Mouse (Mus musculus): ENCODE measurements around the gene Iqcn. TPM values are rescaled to one million over a fixed set of nuclear protein-coding genes. Genes with fewer than 3 reads are reported as not detected.

The Iqcn gene
- polyA plus RNA-seq, 1 experiment from 2014 or later, result not detected

- Histone ChIP-seq H3K27me3 (replicated peaks) (no peaks in the 10 kb centered on the region), H3K27ac (peak overlapping the region; percentile 91), H3K4me1 (replicated peaks) (peaks cover 46% of the 10 kb centered on the region), H3K4me2 (replicated peaks) (peak overlapping the region; percentile 61), H3K9me3 (no peaks in the 10 kb centered on the region), H3K9ac (peak overlapping the region; percentile 49), H3K36me3 (0 out of 2 replicates have a peak, but pooled peaks cover 4% of the 10 kb centered on the region), H3K4me3 (replicated peaks) (peak overlapping the region; percentile 20)
- 46% methylated on average over 4 of the region's 4 CpGs for WGBS
- no peak for ATAC-seq
Measured at GRCm38 (mm10) chr8:70696946-70697345, 6.3 kb upstream of the Iqcn start.

DNA sequence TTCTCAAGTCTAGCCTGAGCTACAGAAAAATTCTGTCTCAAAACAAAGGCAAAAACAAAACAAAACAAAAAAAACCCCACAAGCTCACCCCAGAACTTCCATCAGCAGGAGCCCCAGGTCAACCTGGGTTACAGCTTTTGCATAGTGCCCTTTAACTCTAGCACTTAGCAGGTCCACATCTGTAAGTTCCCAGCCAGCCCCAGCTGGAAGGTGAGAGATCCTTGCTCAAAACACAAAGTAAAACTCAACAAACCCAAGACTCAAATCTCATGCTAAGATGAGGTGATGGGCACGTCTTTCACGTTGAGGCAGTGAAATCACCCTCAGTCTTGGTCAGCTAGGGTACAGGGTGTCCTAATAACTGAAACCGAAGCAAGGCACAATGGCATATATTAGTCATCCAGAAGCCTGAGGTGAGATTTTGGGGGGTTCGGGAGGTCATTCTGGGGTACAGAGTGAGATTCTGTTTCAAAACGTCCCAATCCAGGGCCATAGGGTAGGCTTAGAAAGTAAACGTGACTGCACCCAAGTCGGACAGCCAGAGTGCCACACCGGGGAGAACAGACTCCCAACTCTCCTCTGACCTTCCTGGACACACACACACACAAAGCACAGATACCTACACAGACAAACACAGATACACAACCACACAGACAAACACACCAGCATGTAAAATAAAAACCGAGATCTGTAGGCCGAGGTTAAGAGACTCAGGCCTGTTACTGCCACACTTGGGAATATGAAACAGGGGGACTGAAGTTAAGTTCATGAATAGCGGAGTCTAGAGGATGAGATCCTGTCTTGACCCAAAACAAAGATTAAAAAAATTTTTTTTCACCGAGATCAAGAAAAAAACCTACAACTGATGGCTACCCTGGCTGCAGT lies 5.6 kb upstream of the Iqcn start:
- peak overlapping the region; percentile 44; the same call in 1 of the 2 replicates for H3K9ac ChIP-seq
- H3K4me2 ChIP-seq (replicated peaks), result peak overlapping the region; percentile 61
- WGBS, result 59% methylated on average over 12 of the region's 12 CpGs
- H3K27ac ChIP-seq, result peak overlapping the region; percentile 91
- 0 out of 2 replicates have a peak, but pooled peaks cover 4% of the 10 kb centered on the region for H3K36me3 ChIP-seq
- H3K4me1 ChIP-seq (replicated peaks), result peaks cover 45% of the 10 kb centered on the region
- H3K27me3 ChIP-seq (replicated peaks), result no peaks in the 10 kb centered on the region
- H3K9me3 ChIP-seq, result no peaks in the 10 kb centered on the region
- ATAC-seq, result no peak
- peak overlapping the region; percentile 86 for H3K4me3 ChIP-seq (replicated peaks)

DNA sequence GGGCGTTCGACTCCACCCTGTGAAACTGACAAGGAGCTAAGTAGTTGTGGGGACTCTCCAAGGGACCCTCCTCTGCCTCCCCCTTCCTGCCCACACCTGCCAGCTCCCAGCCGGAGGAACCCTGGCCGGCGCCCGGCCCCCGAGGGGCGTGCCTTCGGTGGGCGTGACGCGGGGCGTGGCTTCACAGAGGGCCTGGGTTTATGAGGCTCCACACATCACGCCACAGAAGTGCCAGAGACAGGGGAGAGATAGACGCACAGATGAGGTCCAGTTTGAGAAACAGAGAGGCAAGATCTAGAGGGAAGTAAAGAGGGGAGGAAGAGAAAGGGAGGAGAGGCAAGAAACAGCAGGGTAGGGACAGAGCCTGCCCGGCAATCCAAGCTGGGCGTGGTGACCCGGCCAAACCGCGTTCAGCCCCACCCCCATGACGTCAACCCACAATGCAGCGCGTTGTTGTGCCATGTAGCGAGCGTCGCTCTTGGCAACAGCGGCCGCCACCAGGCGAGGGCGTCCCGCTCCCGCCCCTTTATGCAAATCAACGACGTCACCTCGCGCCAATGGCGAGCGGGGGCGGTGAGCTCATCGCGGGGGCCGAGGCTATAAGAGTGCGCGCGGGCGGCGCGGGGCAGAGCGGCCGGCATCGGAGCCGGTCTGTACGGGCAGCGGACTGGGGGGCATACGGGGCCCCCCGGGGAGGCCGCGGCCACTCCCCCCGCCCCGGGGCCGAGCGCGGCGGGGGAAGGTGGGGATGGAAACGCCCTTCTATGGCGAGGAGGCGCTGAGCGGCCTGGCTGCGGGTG lies 4.7 kb upstream of the Iqcn start, which contains the start of gene Jund:
Gene Jund, plus strand, starts transcription at position 640 of the 800 bp plus-strand sequence.
- Histone ChIP-seq H3K4me2 (replicated peaks) (peak within 1 kb of the TSS; percentile 70), H3K27me3 (replicated peaks) (no peaks in the 10 kb centered on the region), H3K4me1 (replicated peaks) (peaks cover 45% of the 10 kb centered on the region), H3K36me3 (0 out of 2 replicates have a peak, but pooled peaks cover 7% of the 10 kb centered on the region), H3K9ac (peak within 1 kb of the TSS; percentile 97), H3K27ac (peak within 1 kb of the TSS; percentile 98), H3K9me3 (no peaks in the 10 kb centered on the region), H3K4me3 (replicated peaks) (peak within 1 kb of the TSS; percentile 86)
- WGBS, result under 1% methylated on average over 68 of the region's 69 CpGs
- peak; percentile 86 for ATAC-seq

DNA sequence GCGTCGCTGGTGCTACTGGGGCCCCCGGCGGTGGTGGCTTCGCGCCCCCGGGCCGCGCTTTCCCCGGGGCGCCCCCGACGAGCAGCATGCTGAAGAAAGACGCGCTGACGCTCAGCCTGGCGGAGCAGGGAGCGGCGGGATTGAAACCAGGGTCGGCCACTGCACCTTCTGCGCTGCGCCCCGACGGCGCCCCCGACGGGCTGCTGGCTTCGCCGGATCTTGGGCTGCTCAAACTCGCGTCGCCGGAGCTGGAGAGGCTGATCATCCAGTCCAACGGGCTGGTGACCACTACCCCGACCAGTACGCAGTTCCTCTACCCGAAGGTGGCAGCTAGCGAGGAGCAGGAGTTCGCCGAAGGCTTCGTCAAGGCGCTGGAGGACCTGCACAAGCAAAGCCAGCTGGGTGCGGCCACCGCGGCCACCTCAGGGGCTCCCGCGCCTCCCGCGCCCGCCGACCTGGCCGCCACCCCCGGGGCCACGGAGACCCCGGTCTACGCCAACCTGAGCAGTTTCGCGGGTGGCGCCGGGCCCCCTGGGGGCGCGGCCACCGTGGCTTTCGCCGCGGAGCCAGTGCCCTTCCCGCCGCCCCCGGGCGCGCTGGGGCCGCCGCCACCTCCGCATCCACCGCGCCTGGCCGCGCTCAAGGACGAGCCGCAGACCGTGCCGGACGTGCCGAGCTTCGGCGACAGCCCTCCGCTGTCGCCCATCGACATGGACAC lies 4.0 kb upstream of the Iqcn start:
- peaks cover 45% of the 10 kb centered on the region for H3K4me1 ChIP-seq (replicated peaks)
- 0 out of 2 replicates have a peak, but pooled peaks cover 7% of the 10 kb centered on the region for H3K36me3 ChIP-seq
- peak overlapping the region; percentile 98 for H3K27ac ChIP-seq
- no peak for ATAC-seq
- peak overlapping the region; percentile 97 for H3K9ac ChIP-seq
- no peaks in the 10 kb centered on the region for H3K9me3 ChIP-seq
- no peaks in the 10 kb centered on the region for H3K27me3 ChIP-seq (replicated peaks)
- peak overlapping the region; percentile 70 for H3K4me2 ChIP-seq (replicated peaks)
- peak overlapping the region; percentile 86 for H3K4me3 ChIP-seq (replicated peaks)
- WGBS, result 0% methylated on average over 89 of the region's 89 CpGs

- Histone ChIP-seq H3K4me3 (replicated peaks) (peak overlapping the region; percentile 86), H3K27ac (peak overlapping the region; percentile 98), H3K9ac (peak overlapping the region; percentile 97), H3K4me2 (replicated peaks) (peak overlapping the region; percentile 70), H3K9me3 (no peaks in the 10 kb centered on the region), H3K36me3 (0 out of 2 replicates have a peak, but pooled peaks cover 7% of the 10 kb centered on the region), H3K4me1 (replicated peaks) (peaks cover 42% of the 10 kb centered on the region), H3K27me3 (replicated peaks) (no peaks in the 10 kb centered on the region)
- WGBS, result under 1% methylated on average over 59 of the region's 59 CpGs
- no peak for ATAC-seq
Measured at GRCm38 (mm10) chr8:70699834-70700554, 3.3 kb upstream of the Iqcn start.

DNA sequence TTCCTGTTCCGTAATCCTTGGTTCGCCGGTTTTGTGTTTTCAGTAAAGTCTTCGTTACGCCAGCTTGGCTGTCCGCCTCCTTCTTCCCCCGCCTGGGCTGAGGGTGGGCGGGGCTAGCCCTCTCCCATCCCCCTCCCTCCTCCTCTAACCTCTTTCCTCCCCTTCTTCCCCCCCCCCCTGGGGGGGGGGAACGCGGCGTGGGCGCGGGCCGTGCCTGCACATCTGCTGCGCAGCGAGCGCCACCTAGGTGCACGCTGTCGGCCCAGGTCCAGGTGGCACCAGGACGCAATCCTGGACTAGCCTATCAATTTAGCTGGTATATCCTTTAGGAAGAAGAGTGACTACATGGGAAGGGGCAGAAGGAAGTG lies 2.7 kb upstream of the Iqcn start:
- peaks cover 38% of the 10 kb centered on the region for H3K4me1 ChIP-seq (replicated peaks)
- peak overlapping the region; percentile 86 for H3K4me3 ChIP-seq (replicated peaks)
- peak overlapping the region; percentile 97 for H3K9ac ChIP-seq
- 0 out of 2 replicates have a peak, but pooled peaks cover 7% of the 10 kb centered on the region for H3K36me3 ChIP-seq
- no peaks in the 10 kb centered on the region for H3K27me3 ChIP-seq (replicated peaks)
- H3K9me3 ChIP-seq, result no peaks in the 10 kb centered on the region
- peak; percentile 11; the same call in 1 of the 2 replicates for ATAC-seq
- H3K27ac ChIP-seq, result peak overlapping the region; percentile 98
- peak overlapping the region; percentile 70 for H3K4me2 ChIP-seq (replicated peaks)
- under 1% methylated on average over 19 of the region's 20 CpGs for WGBS

- Histone ChIP-seq H3K4me2 (replicated peaks) (peak overlapping the region; percentile 70), H3K9me3 (no peaks in the 10 kb centered on the region), H3K9ac (peak overlapping the region; percentile 97), H3K27ac (peak overlapping the region; percentile 98), H3K36me3 (0 out of 2 replicates have a peak, but pooled peaks cover 7% of the 10 kb centered on the region), H3K4me3 (replicated peaks) (peak overlapping the region; percentile 86), H3K27me3 (replicated peaks) (no peaks in the 10 kb centered on the region), H3K4me1 (replicated peaks) (peaks cover 30% of the 10 kb centered on the region)
- WGBS, result 48% methylated on average over 10 of the region's 10 CpGs
- no peak for ATAC-seq
Measured at GRCm38 (mm10) chr8:70701048-70701981, 1.9 kb upstream of the Iqcn start.

DNA sequence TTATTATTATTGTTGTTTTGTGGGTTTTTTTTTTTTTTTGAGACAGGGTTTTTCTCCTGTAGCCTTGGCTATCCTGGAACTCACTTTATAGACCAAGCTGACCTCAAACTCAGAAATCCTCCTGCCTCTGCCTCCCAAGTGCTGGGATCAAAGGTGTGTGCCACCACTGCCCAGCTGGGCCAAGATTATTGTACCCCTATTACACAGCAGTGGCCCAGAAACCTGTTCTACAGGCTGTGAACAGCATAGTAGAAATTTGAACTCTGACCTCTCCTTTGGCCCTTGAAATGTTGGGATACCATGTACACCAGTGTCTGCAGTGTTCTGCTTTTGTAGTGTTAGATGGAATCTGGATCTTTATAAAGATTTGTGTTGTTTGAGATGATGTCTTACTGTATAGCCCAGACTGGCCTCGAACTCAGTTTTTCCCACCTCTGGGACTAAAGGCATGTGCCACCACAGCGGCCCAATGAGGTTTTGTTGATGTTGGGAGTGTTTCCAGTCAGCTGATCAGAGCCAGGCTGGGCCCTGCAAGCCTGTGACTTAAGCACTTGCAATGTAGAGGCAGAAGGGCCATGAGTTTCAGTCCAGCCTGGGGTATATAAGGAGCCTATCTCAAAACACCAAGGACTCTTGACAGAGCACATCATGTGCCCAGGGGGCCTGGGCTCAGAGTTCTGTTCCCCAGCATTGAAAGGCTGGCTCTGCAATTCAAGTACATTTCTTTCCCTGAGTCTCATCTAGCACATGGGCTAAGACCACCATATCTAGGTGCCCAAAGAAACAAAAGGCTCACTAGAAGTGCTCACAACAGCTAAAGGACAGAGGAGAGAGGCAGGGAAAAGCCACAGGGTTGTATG lies 1.0 kb upstream of the Iqcn start:
- 68% methylated on average over 2 of the region's 2 CpGs for WGBS
- no peaks in the 10 kb centered on the region for H3K27me3 ChIP-seq (replicated peaks)
- no peaks in the 10 kb centered on the region for H3K9me3 ChIP-seq
- peak overlapping the region; percentile 70 for H3K4me2 ChIP-seq (replicated peaks)
- no peak for ATAC-seq
- 0 out of 2 replicates have a peak overlapping the region, but pooled peaks have one; percentile 3 for H3K27ac ChIP-seq
- peaks cover 21% of the 10 kb centered on the region for H3K4me1 ChIP-seq (replicated peaks)
- H3K4me3 ChIP-seq (replicated peaks), result no peak overlapping the region
- no peak overlapping the region for H3K9ac ChIP-seq
- H3K36me3 ChIP-seq, result 0 out of 2 replicates have a peak, but pooled peaks cover 7% of the 10 kb centered on the region

DNA sequence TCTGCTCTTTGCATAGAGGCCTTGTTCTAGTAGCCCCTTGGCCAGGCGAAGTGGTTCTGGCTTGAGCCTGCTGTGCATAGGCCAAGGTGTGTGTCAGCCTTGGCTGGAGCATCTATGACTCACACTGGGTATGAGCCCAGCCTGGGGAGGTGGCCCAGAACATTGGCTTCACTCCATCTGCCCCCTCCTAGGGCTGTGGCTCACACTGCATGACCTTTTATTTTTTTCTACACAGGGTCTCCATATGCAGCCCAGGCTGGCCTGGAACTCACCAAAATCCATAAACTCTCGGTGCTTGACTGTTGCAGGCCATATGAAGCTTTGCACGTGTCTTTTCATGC lies 445 bp upstream of the Iqcn start:
- WGBS, result 71% methylated on average over 3 of the region's 3 CpGs
- H3K4me2 ChIP-seq (replicated peaks), result no peak overlapping the region
- ATAC-seq, result no peak

DNA sequence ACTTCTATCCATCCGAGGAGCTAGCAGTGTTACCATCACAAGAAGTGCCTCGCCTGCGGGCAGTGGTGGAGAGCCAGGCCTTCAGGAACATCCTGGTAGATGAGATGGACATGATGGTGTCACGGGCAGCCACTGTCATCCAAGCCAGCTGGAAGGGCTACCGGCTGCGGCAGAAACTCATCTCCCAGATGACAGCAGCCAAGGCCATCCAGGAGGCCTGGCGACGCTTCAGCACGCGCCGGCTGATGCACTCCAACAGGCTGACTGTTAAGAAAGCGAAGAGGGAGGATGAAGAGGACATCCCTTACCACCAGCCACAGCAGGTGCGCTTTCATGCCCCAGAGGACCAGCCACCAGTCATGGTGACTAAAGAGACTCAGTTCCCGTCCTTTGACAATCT lies 5.0 kb downstream of the Iqcn start:
- Histone ChIP-seq H3K4me3 (replicated peaks) (no peak overlapping the region), H3K4me1 (replicated peaks) (no peaks in the 10 kb centered on the region)

More for the DNA sequence above, 445 bp upstream of the Iqcn start:
- H3K9me3 ChIP-seq, result no peaks in the 10 kb centered on the region
- H3K36me3 ChIP-seq, result 0 out of 2 replicates have a peak, but pooled peaks cover 7% of the 10 kb centered on the region
- no peak overlapping the region for H3K4me3 ChIP-seq (replicated peaks)
- H3K27me3 ChIP-seq (replicated peaks), result no peaks in the 10 kb centered on the region
- H3K9ac ChIP-seq, result no peak overlapping the region
- no peak overlapping the region for H3K27ac ChIP-seq
- peaks cover 15% of the 10 kb centered on the region for H3K4me1 ChIP-seq (replicated peaks)

More for the DNA sequence above, 5.0 kb downstream of the Iqcn start:
- H3K27ac ChIP-seq, result no peak overlapping the region
- WGBS, result 89% methylated on average over 14 of the region's 14 CpGs
- H3K9ac ChIP-seq, result no peak overlapping the region
- no peak overlapping the region for H3K4me2 ChIP-seq (replicated peaks)
- no peaks in the 10 kb centered on the region for H3K27me3 ChIP-seq (replicated peaks)
- H3K36me3 ChIP-seq, result 0 out of 2 replicates have a peak, but pooled peaks cover 3% of the 10 kb centered on the region
- ATAC-seq, result no peak
- no peaks in the 10 kb centered on the region for H3K9me3 ChIP-seq
